Mouse (Mus musculus) forebrain, embryonic 16.5 days (tissue): ENCODE measurements around the gene Taok2. TPM values are rescaled to one million over a fixed set of nuclear protein-coding genes. Genes with fewer than 3 reads are reported as not detected.

ENCODE experiments used
- ATAC-seq: fragments of 200-750 bp; cut with Nextera tagmentation; 2 replicates; pipeline ENCODE4 v1.8.0; 2017; ENCODE audit warnings: mild to moderate bottlenecking, moderate library complexity
- H3K27ac ChIP-seq: fragments of 300-500 bp; sonication (generic); 2 replicates; pipeline ENCODE4 v1.5.1; 2014; ENCODE audit warnings: low read length, control low read depth
- H3K27me3 ChIP-seq: fragments of 300-500 bp; sonication (generic); replicated peaks from 2 replicates; pipeline ENCODE4 v1.6.1; 2014; ENCODE audit warnings: low read length; ENCODE audit not compliant: control insufficient read depth, insufficient read depth
- H3K36me3 ChIP-seq: fragments of 300-500 bp; sonication (generic); 2 replicates; pipeline ENCODE4 v1.6.1; 2014; ENCODE audit not compliant: control insufficient read depth, insufficient read depth
- H3K4me1 ChIP-seq: fragments of 300-500 bp; sonication (generic); replicated peaks from 2 replicates; pipeline ENCODE4 v1.6.1; 2014; ENCODE audit warnings: low read length; ENCODE audit not compliant: control insufficient read depth, insufficient read depth
- H3K4me2 ChIP-seq: fragments of 300-500 bp; sonication (generic); 2 replicates; pipeline ENCODE4 v1.6.1; 2014; ENCODE audit warnings: mild to moderate bottlenecking, low read length, control low read depth
- H3K4me3 ChIP-seq: fragments of 300-500 bp; sonication (generic); replicated peaks from 2 replicates; pipeline ENCODE4 v1.5.1; 2014; ENCODE audit warnings: mild to moderate bottlenecking, low read length, control low read depth
- H3K9ac ChIP-seq: fragments of 300-500 bp; sonication (generic); replicated peaks from 2 replicates; pipeline ENCODE4 v1.6.1; 2014; ENCODE audit warnings: low read depth, low read length, control low read depth
- H3K9me3 ChIP-seq: fragments of 300-500 bp; sonication (generic); 2 replicates; pipeline ENCODE4 v1.6.1; 2016; ENCODE audit warnings: low read length; ENCODE audit not compliant: control insufficient read depth
- WGBS: fragments of 180-500 bp; shearing (Covaris S2); extraction: QIAGEN DNeasy Blood & Tissue Kit; methylation state at CpG from one replicate; pipeline ENCODE4 v1.1.7; 2014; 5-methylcytosine and 5-hydroxymethylcytosine counted together
- polyA plus RNA-seq: library from polyadenylated mRNA; unstranded; fragments of >200 nt; fragmentation: Nextera tagmentation; extraction: Ambion mirVana; gene quantifications from 2 replicates; pipeline ENCODE4 v1.2.1, GENCODE M21; 2015

The Taok2 gene
- polyA plus RNA-seq, 1 experiment from 2014 or later, result 65.6 TPM

- peak overlapping the region; percentile 60 for H3K4me3 ChIP-seq
- no peak overlapping the region for H3K27ac ChIP-seq
- H3K9ac ChIP-seq, result peak overlapping the region; percentile 69
- peaks cover 19% of the 10 kb centered on the region for H3K4me1 ChIP-seq
- peaks cover 4% of the 10 kb centered on the region; the same call in 1 of the 2 replicates for H3K27me3 ChIP-seq
- WGBS, result 1% methylated on average over 67 of the region's 74 CpGs
- H3K9me3 ChIP-seq, result no peaks in the 10 kb centered on the region
- peak; percentile 60 for ATAC-seq
- H3K4me2 ChIP-seq, result peak overlapping the region; percentile 100
- 0 out of 2 replicates have a peak, but pooled peaks cover 3% of the 10 kb centered on the region for H3K36me3 ChIP-seq
Observed at GRCm38 (mm10) chr7:126847421-126848398, 36.8 kb downstream of the Taok2 start.

GRCm38 (mm10) chr7:126847116-126847420 is 37.4 kb downstream of the Taok2 start, which contains the start of gene Doc2a:
Gene Doc2a (plus strand): TSS chr7:126847416.
- peak within 1 kb of the TSS; percentile 60 for H3K4me3 ChIP-seq

DNA sequence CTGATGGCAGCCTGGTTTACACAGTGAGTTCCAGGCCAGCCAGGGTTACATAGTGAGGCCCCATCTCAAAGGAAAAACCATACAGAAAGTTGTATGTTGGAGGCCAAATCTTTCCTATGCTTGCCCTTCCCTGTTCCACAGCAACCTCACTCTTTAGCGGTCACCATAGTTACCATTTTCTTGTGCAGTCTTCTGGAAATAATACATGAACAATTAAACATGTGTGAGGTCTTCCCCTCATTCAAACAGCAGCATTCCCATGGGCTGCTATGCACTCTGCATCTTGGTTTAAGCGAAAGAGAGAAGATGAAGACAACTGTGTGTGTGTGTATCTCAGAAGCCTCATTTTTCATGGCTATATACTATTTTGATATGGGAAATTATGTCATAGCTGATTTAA is 39.0 kb downstream of the Taok2 start:
- ATAC-seq, result no peak
- H3K4me3 ChIP-seq, result no peak overlapping the region
- WGBS, result 12% methylated on average over 2 of the region's 2 CpGs

More at GRCm38 (mm10) chr7:126847116-126847420, 37.4 kb downstream of the Taok2 start, which contains the start of gene Doc2a:
- no peak for ATAC-seq
- H3K27ac ChIP-seq, result no peak within 1 kb of the TSS
- H3K4me1 ChIP-seq, result peaks cover 19% of the 10 kb centered on the region
- WGBS, result 27% methylated on average over 4 of the region's 4 CpGs
- peaks cover 4% of the 10 kb centered on the region; the same call in 1 of the 2 replicates for H3K27me3 ChIP-seq
- H3K36me3 ChIP-seq, result no peaks in the 10 kb centered on the region
- H3K9ac ChIP-seq, result peak within 1 kb of the TSS; percentile 69
- no peaks in the 10 kb centered on the region for H3K9me3 ChIP-seq
- H3K4me2 ChIP-seq, result peak within 1 kb of the TSS; percentile 100

GRCm38 (mm10) chr7:126843276-126843675 is 41.2 kb downstream of the Taok2 start:
- no peak overlapping the region for H3K4me2 ChIP-seq
- WGBS, result 80% methylated on average over 9 of the region's 9 CpGs
- H3K9ac ChIP-seq, result no peak overlapping the region
- 0 out of 2 replicates have a peak, but pooled peaks cover under 1% of the 10 kb centered on the region for H3K27me3 ChIP-seq
- H3K36me3 ChIP-seq, result no peaks in the 10 kb centered on the region
- no peak for ATAC-seq
- peaks cover 8% of the 10 kb centered on the region for H3K4me1 ChIP-seq
- no peak overlapping the region for H3K27ac ChIP-seq
- H3K9me3 ChIP-seq, result no peaks in the 10 kb centered on the region
- H3K4me3 ChIP-seq, result no peak overlapping the region

More for the DNA sequence above, 39.0 kb downstream of the Taok2 start:
- Histone ChIP-seq H3K4me1 (peaks cover 19% of the 10 kb centered on the region), H3K27ac (no peak overlapping the region), H3K4me2 (no peak overlapping the region), H3K9me3 (no peaks in the 10 kb centered on the region), H3K27me3 (peaks cover 4% of the 10 kb centered on the region; the same call in 1 of the 2 replicates), H3K9ac (no peak overlapping the region), H3K36me3 (no peaks in the 10 kb centered on the region)

GRCm38 (mm10) chr7:126833294-126833693 is 51.2 kb downstream of the Taok2 start:
- no peak overlapping the region for H3K4me2 ChIP-seq
- H3K9ac ChIP-seq, result no peak overlapping the region
- peaks cover 6% of the 10 kb centered on the region for H3K4me1 ChIP-seq
- no peaks in the 10 kb centered on the region for H3K9me3 ChIP-seq
- ATAC-seq, result no peak
- H3K4me3 ChIP-seq, result no peak overlapping the region
- H3K36me3 ChIP-seq, result no peaks in the 10 kb centered on the region
- H3K27me3 ChIP-seq, result no peaks in the 10 kb centered on the region
- 100% methylated on average over 1 of the region's 1 CpGs for WGBS
- H3K27ac ChIP-seq, result no peak overlapping the region

GRCm38 (mm10) chr7:126832036-126832598 is 52.4 kb downstream of the Taok2 start:
- under 1% methylated on average over 21 of the region's 21 CpGs for WGBS
- H3K9me3 ChIP-seq, result no peaks in the 10 kb centered on the region
- peak; percentile 92 for ATAC-seq
- H3K27me3 ChIP-seq, result no peaks in the 10 kb centered on the region
- peaks cover 6% of the 10 kb centered on the region for H3K4me1 ChIP-seq
- H3K36me3 ChIP-seq, result no peaks in the 10 kb centered on the region
- peak overlapping the region; percentile 35 for H3K4me3 ChIP-seq
- no peak overlapping the region for H3K27ac ChIP-seq
- 0 out of 2 replicates have a peak overlapping the region, but pooled peaks have one; percentile 34 for H3K9ac ChIP-seq
- H3K4me2 ChIP-seq, result peak overlapping the region; percentile 65

DNA sequence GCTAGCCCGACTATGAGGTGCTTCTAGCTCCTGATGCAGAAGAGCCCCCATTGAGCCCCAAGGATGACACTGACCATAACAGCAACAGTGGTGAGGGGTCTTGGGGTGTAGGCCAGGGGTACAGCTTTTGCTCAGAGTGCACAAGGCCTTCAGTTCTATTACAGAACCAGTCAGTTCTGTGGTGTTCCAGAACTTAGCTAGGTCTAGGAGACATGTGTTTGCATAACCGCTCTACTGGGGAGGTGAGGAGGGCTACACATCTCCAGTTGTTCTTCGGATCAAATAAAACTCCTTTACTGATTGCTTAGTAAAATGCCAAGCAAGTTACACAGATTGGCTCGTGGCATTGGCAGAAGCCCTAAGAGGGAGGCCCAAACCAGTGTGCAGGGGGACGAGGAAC is 53.0 kb downstream of the Taok2 start, which contains the start of gene 4930451I11Rik:
Gene 4930451I11Rik (minus strand): TSS at position 101 of the 400 bp plus-strand sequence.
- H3K4me2 ChIP-seq, result peak within 1 kb of the TSS; percentile 65
- 0 out of 2 replicates have a peak within 1 kb of the TSS, but pooled peaks have one; percentile 34 for H3K9ac ChIP-seq
- peak within 1 kb of the TSS; percentile 35 for H3K4me3 ChIP-seq
- no peaks in the 10 kb centered on the region for H3K36me3 ChIP-seq
- H3K4me1 ChIP-seq, result peaks cover 6% of the 10 kb centered on the region
- H3K27me3 ChIP-seq, result no peaks in the 10 kb centered on the region
- no peak within 1 kb of the TSS for H3K27ac ChIP-seq
- peak; percentile 43; the same call in 1 of the 2 replicates for ATAC-seq
- WGBS, result 58% methylated on average over 5 of the region's 5 CpGs
- no peaks in the 10 kb centered on the region for H3K9me3 ChIP-seq

DNA sequence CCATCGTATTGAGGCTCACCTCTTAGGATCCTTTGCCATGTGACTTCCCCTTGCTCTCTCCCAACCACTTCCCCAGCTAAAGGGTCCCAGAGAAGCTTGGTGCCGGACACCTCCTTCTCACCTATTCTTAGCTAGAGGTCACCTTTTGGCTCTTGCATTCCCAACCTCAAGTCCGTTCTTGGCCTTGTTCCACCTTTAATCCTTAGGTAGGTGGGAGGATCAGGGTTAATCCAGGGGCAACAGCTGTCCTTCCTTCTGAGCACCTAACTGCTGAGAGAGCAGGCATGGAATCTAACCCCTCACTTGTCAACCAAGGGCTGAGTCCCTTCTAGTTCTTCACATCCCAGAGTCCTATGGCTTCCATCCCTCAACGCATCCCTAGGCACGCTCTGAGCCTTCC is 58.6 kb downstream of the Taok2 start:
- WGBS, result 80% methylated on average over 5 of the region's 5 CpGs

GRCm38 (mm10) chr7:126825403-126825802 is 59.1 kb downstream of the Taok2 start:
- no peaks in the 10 kb centered on the region for H3K36me3 ChIP-seq
- 29% methylated on average over 8 of the region's 8 CpGs for whole genome bisulfite sequencing

More for the DNA sequence above, 58.6 kb downstream of the Taok2 start:
- Histone ChIP-seq H3K9ac (no peak overlapping the region), H3K4me1 (peaks cover 28% of the 10 kb centered on the region), H3K4me3 (no peak overlapping the region), H3K4me2 (no peak overlapping the region), H3K36me3 (no peaks in the 10 kb centered on the region), H3K27ac (no peak overlapping the region), H3K27me3 (no peaks in the 10 kb centered on the region), H3K9me3 (no peaks in the 10 kb centered on the region)
- no peak for ATAC-seq

More at GRCm38 (mm10) chr7:126825403-126825802, 59.1 kb downstream of the Taok2 start:
- H3K4me3 ChIP-seq, result no peak overlapping the region
- peaks cover 28% of the 10 kb centered on the region for H3K4me1 ChIP-seq
- ATAC-seq, result no peak
- no peak overlapping the region for H3K9ac ChIP-seq
- H3K4me2 ChIP-seq, result no peak overlapping the region
- no peak overlapping the region for H3K27ac ChIP-seq
- H3K27me3 ChIP-seq, result no peaks in the 10 kb centered on the region
- no peaks in the 10 kb centered on the region for H3K9me3 ChIP-seq
